In genomic region chr5:103380785-103381527, GRCm38 (mm10) we compare ENCODE assay signal across 13 mouse cellular contexts. TPM values are rescaled to one million over a fixed set of nuclear protein-coding genes. Genes with fewer than 3 reads are reported as not detected.
DNase-seq lines count a peak whose midpoint lies in the region; ATAC-seq lines count a peak whose summit lies in the region.
"Had no signal": no experiment of that assay in that cellular context is flagged by ENCODE, and none has a peak within 500 bp of the region (broad histone marks: within the 10 kb centered on the region; RNA-seq: fewer than 3 reads in every experiment).

No protein-coding gene starts in this region.

- no peak overlapping the region for H3K4me3 ChIP-seq in heart, embryonic 16.5 days (ENCODE audit: low read length)
- no peak overlapping the region for H3K4me3 ChIP-seq in heart, embryonic 10.5 days
- no peak overlapping the region for H3K4me3 ChIP-seq in lung, embryonic 16.5 days (ENCODE audit: low read length)
- H3K4me3 ChIP-seq in forebrain, embryonic 13.5 days: no peak overlapping the region
- H3K4me3 ChIP-seq in stomach, embryonic 16.5 days (replicated peaks; ENCODE audit: low read length): no peak overlapping the region
- H3K4me3 ChIP-seq: embryonic facial prominence, embryonic 13.5 days; hindbrain, embryonic 13.5 days had no signal

- H3K36me3 ChIP-seq in heart, embryonic 16.5 days (ENCODE audit: control insufficient read depth, insufficient read depth): no peaks in the 10 kb centered on the region
- H3K36me3 ChIP-seq in heart, embryonic 10.5 days: no peaks in the 10 kb centered on the region
- no peaks in the 10 kb centered on the region for H3K36me3 ChIP-seq in lung, embryonic 16.5 days (ENCODE audit: control insufficient read depth, insufficient read depth, low read length)
- no peaks in the 10 kb centered on the region for H3K36me3 ChIP-seq in forebrain, embryonic 13.5 days (ENCODE audit: poor library complexity, severe bottlenecking)
- no peaks in the 10 kb centered on the region for H3K36me3 ChIP-seq in stomach, embryonic 16.5 days (ENCODE audit: control insufficient read depth, insufficient read depth, low read length)
- H3K36me3 ChIP-seq: embryonic facial prominence, embryonic 13.5 days; hindbrain, embryonic 13.5 days had no signal

- no peak for DNase-seq in heart, embryonic 10.5 days (ENCODE audit: low spot score)
- DNase-seq in lung, postnatal 10 days: no peak
- no peak for DNase-seq in right cerebral cortex, postnatal 25 days
- DNase-seq: cerebellum, adult 9-11 months; kidney, adult 9 months; lung, postnatal 14 days; thymus, postnatal 36 days had no signal

- H3K9ac ChIP-seq in heart, embryonic 16.5 days (ENCODE audit: low read length): no peak overlapping the region
- no peak overlapping the region for H3K9ac ChIP-seq in lung, embryonic 16.5 days (ENCODE audit: low read length)
- no peak overlapping the region for H3K9ac ChIP-seq in forebrain, embryonic 13.5 days
- H3K9ac ChIP-seq in stomach, embryonic 16.5 days (ENCODE audit: low read length): no peak overlapping the region
- H3K9ac ChIP-seq: embryonic facial prominence, embryonic 13.5 days; hindbrain, embryonic 13.5 days had no signal

- WGBS in heart, embryonic 16.5 days: 52% methylated on average over 11 of the region's 11 CpGs
- WGBS in heart, embryonic 10.5 days: 63% methylated on average over 11 of the region's 11 CpGs
- WGBS in lung, embryonic 16.5 days: 52% methylated on average over 11 of the region's 11 CpGs
- 34% methylated on average over 11 of the region's 11 CpGs for WGBS in forebrain, embryonic 13.5 days
- 62% methylated on average over 11 of the region's 11 CpGs for WGBS in stomach, embryonic 16.5 days

- H3K4me2 ChIP-seq in heart, embryonic 16.5 days (ENCODE audit: low read depth, low read length): no peak overlapping the region
- no peak overlapping the region for H3K4me2 ChIP-seq in lung, embryonic 16.5 days (ENCODE audit: low read depth, low read length)
- no peak overlapping the region for H3K4me2 ChIP-seq in forebrain, embryonic 13.5 days
- H3K4me2 ChIP-seq in stomach, embryonic 16.5 days (ENCODE audit: low read depth, low read length): no peak overlapping the region
- H3K4me2 ChIP-seq: embryonic facial prominence, embryonic 13.5 days; hindbrain, embryonic 13.5 days had no signal

- 0 out of 2 replicates have a peak overlapping the region, but pooled peaks have one; percentile 5 for H3K27ac ChIP-seq in heart, embryonic 16.5 days (ENCODE audit: low read length)
- no peak overlapping the region for H3K27ac ChIP-seq in heart, embryonic 10.5 days
- no peak overlapping the region for H3K27ac ChIP-seq in lung, embryonic 16.5 days (ENCODE audit: low read length)
- peak overlapping the region; percentile 7; the same call in 1 of the 2 replicates for H3K27ac ChIP-seq in forebrain, embryonic 13.5 days
- peak overlapping the region; percentile 3; the same call in 1 of the 2 replicates for H3K27ac ChIP-seq in stomach, embryonic 16.5 days (ENCODE audit: low read length)
- H3K27ac ChIP-seq: embryonic facial prominence, embryonic 13.5 days; hindbrain, embryonic 13.5 days had no signal

- H3K9me3 ChIP-seq in heart, embryonic 16.5 days (replicated peaks; ENCODE audit: control insufficient read depth, low read length): no peaks in the 10 kb centered on the region
- H3K9me3 ChIP-seq in heart, embryonic 10.5 days: no peaks in the 10 kb centered on the region
- H3K9me3 ChIP-seq in lung, embryonic 16.5 days (ENCODE audit: control insufficient read depth, low read length): no peaks in the 10 kb centered on the region
- no peaks in the 10 kb centered on the region for H3K9me3 ChIP-seq in forebrain, embryonic 13.5 days (replicated peaks)
- H3K9me3 ChIP-seq in stomach, embryonic 16.5 days (replicated peaks; ENCODE audit: control insufficient read depth, low read length): no peaks in the 10 kb centered on the region
- H3K9me3 ChIP-seq: embryonic facial prominence, embryonic 13.5 days; hindbrain, embryonic 13.5 days had no signal

- H3K27me3 ChIP-seq in heart, embryonic 16.5 days (ENCODE audit: control insufficient read depth, insufficient read depth, low read length): peaks cover 7% of the 10 kb centered on the region
- H3K27me3 ChIP-seq in heart, embryonic 10.5 days (ENCODE audit: insufficient read depth, poor library complexity, severe bottlenecking): no peaks in the 10 kb centered on the region
- H3K27me3 ChIP-seq in lung, embryonic 16.5 days (ENCODE audit: control insufficient read depth, insufficient read depth, low read depth, low read length): no peaks in the 10 kb centered on the region
- no peaks in the 10 kb centered on the region for H3K27me3 ChIP-seq in forebrain, embryonic 13.5 days
- no peaks in the 10 kb centered on the region for H3K27me3 ChIP-seq in stomach, embryonic 16.5 days (ENCODE audit: control insufficient read depth, insufficient read depth, low read length)
- H3K27me3 ChIP-seq: hindbrain, embryonic 13.5 days had no signal

- no peak for ATAC-seq in heart, embryonic 16.5 days (replicated peaks; ENCODE audit: extremely low read depth, insufficient read depth, low FRiP score)
- ATAC-seq in lung, embryonic 16.5 days (ENCODE audit: low read depth): 0 out of 2 replicates have a peak, but pooled peaks have one; percentile 5
- peak; percentile 16; the same call in 1 of the 2 replicates for ATAC-seq in forebrain, embryonic 13.5 days
- ATAC-seq in stomach, embryonic 16.5 days (ENCODE audit: insufficient read depth, low FRiP score): no peak

- H3K4me1 ChIP-seq in heart, embryonic 16.5 days (ENCODE audit: control insufficient read depth, insufficient read depth, low read length): peaks cover 10% of the 10 kb centered on the region
- peaks cover 21% of the 10 kb centered on the region; the same call in 1 of the 2 replicates for H3K4me1 ChIP-seq in heart, embryonic 10.5 days
- H3K4me1 ChIP-seq in lung, embryonic 16.5 days (replicated peaks; ENCODE audit: control insufficient read depth, insufficient read depth, low read length): peaks cover 6% of the 10 kb centered on the region; the same call in 1 of the 2 replicates
- peaks cover 8% of the 10 kb centered on the region; the same call in 1 of the 2 replicates for H3K4me1 ChIP-seq in forebrain, embryonic 13.5 days
- peaks cover 6% of the 10 kb centered on the region; the same call in 1 of the 2 replicates for H3K4me1 ChIP-seq in stomach, embryonic 16.5 days (ENCODE audit: control insufficient read depth, insufficient read depth, low read length)

RNA-seq across cellular contexts. Expression of gene Ptpn13, which starts 44.0 kb away (rescaled TPM):
- 7.8 and 8.3 TPM in 2 replicates for polyA plus RNA-seq in heart, embryonic 16.5 days (2015; fragmentation: Nextera tagmentation; extraction: Ambion mirVana)
- 13.5 and 16.4 TPM in 2 replicates for polyA plus RNA-seq in heart, embryonic 10.5 days (2016; fragmentation: Nextera tagmentation; extraction: Ambion mirVana)
- 14.9 and 15.4 TPM in 2 replicates for polyA plus RNA-seq in lung, embryonic 16.5 days (2015; fragmentation: Nextera tagmentation; extraction: Ambion mirVana)
- polyA plus RNA-seq in forebrain, embryonic 13.5 days (2015; fragmentation: Nextera tagmentation; extraction: Ambion mirVana): 4.9 and 5.2 TPM in 2 replicates
- 16.8 and 18.8 TPM in 2 replicates for polyA plus RNA-seq in stomach, embryonic 16.5 days (2015; fragmentation: Nextera tagmentation; extraction: Ambion mirVana)

Comparison
In these comparisons a context has a peak if more than half of its experiments do, and no peak if none do; other contexts are left out.
1. H3K27ac ChIP-seq: peak in heart, embryonic 16.5 days (single experiment), forebrain, embryonic 13.5 days (single experiment) and stomach, embryonic 16.5 days (single experiment); none in heart, embryonic 10.5 days (single experiment) and lung, embryonic 16.5 days (single experiment).
2. ATAC-seq: peak in lung, embryonic 16.5 days (single experiment) and forebrain, embryonic 13.5 days (single experiment); none in heart, embryonic 16.5 days (single experiment) and stomach, embryonic 16.5 days (single experiment).